Mouse (Mus musculus): ENCODE data around the gene Miga2. TPM values are rescaled to one million over a fixed set of nuclear protein-coding genes. Genes with fewer than 3 reads are reported as not detected.

The Miga2 gene
- polyA plus RNA-seq, 1 experiment = 46.8 TPM

DNA sequence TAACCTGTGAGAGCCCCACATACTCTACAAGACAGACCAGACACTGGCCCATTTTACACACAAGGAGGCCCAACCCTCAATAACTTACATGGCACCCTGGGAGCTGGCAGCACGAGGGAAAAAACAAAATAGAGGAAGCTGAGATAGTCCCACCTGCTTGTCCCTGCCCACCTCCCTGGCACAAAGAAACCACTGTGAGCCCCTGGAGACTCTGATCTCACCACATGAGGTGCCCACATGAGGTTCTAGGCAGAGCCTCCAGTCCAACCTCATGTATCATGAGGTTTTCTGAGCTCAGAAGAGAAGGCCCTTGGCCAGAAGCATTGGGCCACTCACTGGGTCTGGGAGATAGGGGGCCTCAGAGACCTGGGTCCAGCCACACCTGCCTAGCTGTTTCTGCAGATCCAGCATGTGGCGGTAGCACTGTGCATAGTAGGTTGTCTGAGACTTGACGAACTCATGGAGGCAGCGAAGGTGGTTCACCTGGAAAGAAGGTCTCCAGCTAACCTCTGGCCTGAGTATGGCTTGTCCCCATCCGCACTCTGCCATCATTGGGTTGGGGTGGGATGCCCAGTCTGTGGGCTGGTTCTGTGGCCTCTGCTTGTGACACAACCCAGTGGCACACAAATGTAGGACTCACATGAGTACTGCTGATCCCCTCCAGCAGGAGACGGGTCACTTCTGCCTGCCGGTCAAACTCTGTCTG is 17.9 kb upstream of the Miga2 start:
- H3K36me3 ChIP-seq (ENCODE audit: control insufficient read depth, insufficient read depth, low read length) = peaks cover 3% of the 10 kb centered on the region
- TF ChIP-seq POLR2A (IDR thresholded peaks at IDR 0.05; ENCODE audit: low read depth, low read length) (no peak), CTCF (conservative IDR thresholded peaks at IDR 0.05; ENCODE audit: insufficient read depth, insufficient read length, low read depth, low read length) (no peak)
- no peak overlapping the region for H3K4me3 ChIP-seq (ENCODE audit: insufficient read depth, low read depth, low read length)
- no peaks in the 10 kb centered on the region for H3K27me3 ChIP-seq (replicated peaks; ENCODE audit: control insufficient read depth, insufficient read depth, low read length)
- no peak for DNase-seq
- WGBS = 93% methylated on average over 7 of the region's 7 CpGs
- no peak overlapping the region for H3K27ac ChIP-seq (ENCODE audit: insufficient read depth, low read depth, low read length)
- H3K4me1 ChIP-seq (ENCODE audit: control insufficient read depth, insufficient read depth, low read length) = no peaks in the 10 kb centered on the region

DNA sequence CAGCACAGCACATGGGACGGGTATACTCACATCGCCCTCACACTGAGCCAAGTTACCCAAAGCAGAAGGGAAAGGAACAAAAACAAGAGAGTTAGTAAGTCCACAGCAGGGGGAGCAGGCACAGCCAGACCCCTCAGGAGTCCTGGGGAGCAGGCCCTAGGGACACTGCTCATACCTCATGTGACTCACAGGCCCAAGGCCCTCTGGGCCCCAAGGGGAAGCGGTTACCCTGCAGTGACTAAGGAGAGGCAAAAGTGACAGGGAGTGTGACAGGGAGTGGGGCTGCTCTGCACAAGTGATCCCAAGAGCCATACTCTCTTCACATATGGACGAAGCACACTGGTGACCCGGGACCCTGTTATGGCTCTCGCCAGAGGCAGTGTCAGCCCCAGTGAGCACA is 14.8 kb upstream of the Miga2 start:
- TF ChIP-seq CTCF (conservative IDR thresholded peaks at IDR 0.05; ENCODE audit: insufficient read depth, insufficient read length, low read depth, low read length) (no peak), POLR2A (IDR thresholded peaks at IDR 0.05; ENCODE audit: low read depth, low read length) (no peak)
- Histone ChIP-seq H3K36me3 (ENCODE audit: control insufficient read depth, insufficient read depth, low read length) (no peaks in the 10 kb centered on the region; the same call in 1 of the 2 replicates), H3K27me3 (replicated peaks; ENCODE audit: control insufficient read depth, insufficient read depth, low read length) (no peaks in the 10 kb centered on the region), H3K27ac (ENCODE audit: insufficient read depth, low read depth, low read length) (no peak overlapping the region), H3K4me3 (ENCODE audit: insufficient read depth, low read depth, low read length) (no peak overlapping the region), H3K4me1 (ENCODE audit: control insufficient read depth, insufficient read depth, low read length) (no peaks in the 10 kb centered on the region)
- 94% methylated on average over 6 of the region's 6 CpGs for WGBS
- DNase-seq = no peak

DNA sequence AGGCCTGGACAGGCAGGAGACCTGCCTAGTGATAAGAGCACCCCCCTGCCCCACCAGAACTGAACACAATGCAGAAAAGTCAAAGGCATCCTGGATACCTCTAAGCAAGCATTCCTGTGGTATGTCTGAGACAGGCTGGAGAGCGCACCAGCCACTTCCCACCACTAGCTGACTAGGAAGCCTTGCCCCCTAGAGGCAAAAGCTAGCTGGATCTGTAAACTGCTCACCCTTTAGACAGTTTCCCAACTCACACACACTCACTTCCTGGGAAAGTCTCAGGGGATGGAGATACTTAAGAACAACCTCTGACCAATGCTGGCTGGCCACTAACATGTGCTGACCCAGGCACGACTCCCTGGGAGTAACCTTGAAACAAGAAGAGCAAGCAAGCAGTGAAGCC is 12.9 kb upstream of the Miga2 start:
- Histone ChIP-seq H3K27me3 (replicated peaks; ENCODE audit: control insufficient read depth, insufficient read depth, low read length) (no peaks in the 10 kb centered on the region), H3K4me1 (ENCODE audit: control insufficient read depth, insufficient read depth, low read length) (no peaks in the 10 kb centered on the region), H3K36me3 (ENCODE audit: control insufficient read depth, insufficient read depth, low read length) (no peaks in the 10 kb centered on the region), H3K4me3 (ENCODE audit: insufficient read depth, low read depth, low read length) (no peak overlapping the region), H3K27ac (ENCODE audit: insufficient read depth, low read depth, low read length) (no peak overlapping the region)
- DNase-seq = peak; percentile 40
- 53% methylated on average over 2 of the region's 2 CpGs for WGBS
- TF ChIP-seq POLR2A (IDR thresholded peaks at IDR 0.05; ENCODE audit: low read depth, low read length) = no peak
- peak; percentile 26; the same call in 1 of the 2 replicates for TF ChIP-seq CTCF (conservative IDR thresholded peaks at IDR 0.05; ENCODE audit: insufficient read depth, insufficient read length, low read depth, low read length)

DNA sequence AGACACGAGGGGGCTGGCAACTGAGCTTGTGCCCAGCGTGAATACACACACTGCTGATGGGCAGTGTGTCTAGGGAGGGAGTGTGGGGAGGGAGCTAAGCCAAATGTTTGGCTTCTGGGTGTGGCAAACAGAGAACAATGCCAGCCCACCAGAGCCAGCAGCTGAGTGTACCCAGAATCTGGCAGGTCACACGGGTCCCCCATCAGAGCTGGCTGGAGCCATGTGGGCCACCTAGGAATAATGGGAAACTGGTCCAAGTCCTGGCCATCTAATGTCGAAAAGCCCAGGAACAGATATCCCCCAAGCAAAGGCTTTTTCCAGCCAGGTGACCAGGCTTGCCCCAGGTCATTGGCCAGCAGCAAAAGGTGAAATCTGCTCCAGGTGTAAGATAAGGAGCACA is 8.2 kb upstream of the Miga2 start:
- TF ChIP-seq POLR2A (IDR thresholded peaks at IDR 0.05; ENCODE audit: low read depth, low read length) = no peak
- TF ChIP-seq CTCF (conservative IDR thresholded peaks at IDR 0.05; ENCODE audit: insufficient read depth, insufficient read length, low read depth, low read length) = no peak
- Histone ChIP-seq H3K36me3 (ENCODE audit: control insufficient read depth, insufficient read depth, low read length) (no peaks in the 10 kb centered on the region), H3K27me3 (replicated peaks; ENCODE audit: control insufficient read depth, insufficient read depth, low read length) (no peaks in the 10 kb centered on the region), H3K4me3 (ENCODE audit: insufficient read depth, low read depth, low read length) (no peak overlapping the region), H3K4me1 (ENCODE audit: control insufficient read depth, insufficient read depth, low read length) (peaks cover 4% of the 10 kb centered on the region; the same call in 1 of the 2 replicates), H3K27ac (ENCODE audit: insufficient read depth, low read depth, low read length) (no peak overlapping the region)
- DNase-seq = no peak
- 73% methylated on average over 4 of the region's 4 CpGs for WGBS

DNA sequence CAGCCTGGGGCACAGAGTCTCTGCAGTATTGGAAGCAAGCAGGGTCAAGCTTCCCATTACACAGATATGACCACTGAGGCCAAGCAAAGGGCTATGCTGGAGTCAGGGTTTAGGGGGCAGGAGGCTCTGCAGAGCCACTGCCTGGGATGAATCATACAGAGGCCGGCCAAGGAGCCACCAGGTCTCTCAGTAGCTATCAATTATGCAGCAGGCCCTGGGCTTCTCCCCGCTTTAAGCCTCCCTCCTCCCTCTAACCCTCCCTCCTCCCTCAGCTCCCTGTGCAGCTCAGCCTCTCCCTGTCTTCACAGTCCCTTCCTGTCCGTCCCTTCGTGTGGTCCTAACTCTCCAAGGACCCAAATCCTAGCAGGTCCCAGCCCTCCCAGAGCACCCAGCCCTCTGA is 7.8 kb upstream of the Miga2 start:
- Histone ChIP-seq H3K4me3 (ENCODE audit: insufficient read depth, low read depth, low read length) (no peak overlapping the region), H3K4me1 (ENCODE audit: control insufficient read depth, insufficient read depth, low read length) (peaks cover 4% of the 10 kb centered on the region; the same call in 1 of the 2 replicates), H3K27me3 (replicated peaks; ENCODE audit: control insufficient read depth, insufficient read depth, low read length) (no peaks in the 10 kb centered on the region), H3K27ac (ENCODE audit: insufficient read depth, low read depth, low read length) (no peak overlapping the region), H3K36me3 (ENCODE audit: control insufficient read depth, insufficient read depth, low read length) (no peaks in the 10 kb centered on the region)
- 60% methylated on average over 4 of the region's 4 CpGs for WGBS
- TF ChIP-seq POLR2A (IDR thresholded peaks at IDR 0.05; ENCODE audit: low read depth, low read length) = no peak
- TF ChIP-seq CTCF (conservative IDR thresholded peaks at IDR 0.05; ENCODE audit: insufficient read depth, insufficient read length, low read depth, low read length) = no peak
- no peak for DNase-seq

DNA sequence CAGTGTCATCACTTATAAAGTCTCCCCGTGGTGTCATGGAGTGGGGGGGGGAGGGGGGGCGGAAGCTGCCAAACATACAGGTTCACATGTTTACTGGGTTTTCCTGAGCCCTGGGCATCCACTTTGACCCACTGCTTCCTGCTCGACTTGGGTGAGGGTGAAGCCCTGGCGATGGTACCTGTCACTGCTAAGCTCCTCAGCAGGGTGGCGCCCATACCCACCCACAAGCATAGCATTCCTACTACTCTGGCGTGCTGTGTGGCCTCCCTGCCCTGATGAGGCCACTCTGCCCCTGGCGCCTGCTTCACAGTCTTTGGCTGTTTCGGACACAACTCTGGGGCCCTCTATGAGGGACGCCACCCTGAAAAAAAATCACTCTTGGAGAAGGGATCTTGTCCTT is 7.1 kb upstream of the Miga2 start:
- Histone ChIP-seq H3K4me1 (ENCODE audit: control insufficient read depth, insufficient read depth, low read length) (peaks cover 4% of the 10 kb centered on the region; the same call in 1 of the 2 replicates), H3K4me3 (ENCODE audit: insufficient read depth, low read depth, low read length) (no peak overlapping the region), H3K36me3 (ENCODE audit: control insufficient read depth, insufficient read depth, low read length) (no peaks in the 10 kb centered on the region), H3K27me3 (replicated peaks; ENCODE audit: control insufficient read depth, insufficient read depth, low read length) (no peaks in the 10 kb centered on the region), H3K27ac (ENCODE audit: insufficient read depth, low read depth, low read length) (no peak overlapping the region)
- no peak for TF ChIP-seq CTCF (conservative IDR thresholded peaks at IDR 0.05; ENCODE audit: insufficient read depth, insufficient read length, low read depth, low read length)
- TF ChIP-seq POLR2A (IDR thresholded peaks at IDR 0.05; ENCODE audit: low read depth, low read length) = no peak
- no peak for DNase-seq
- WGBS = 74% methylated on average over 9 of the region's 9 CpGs

DNA sequence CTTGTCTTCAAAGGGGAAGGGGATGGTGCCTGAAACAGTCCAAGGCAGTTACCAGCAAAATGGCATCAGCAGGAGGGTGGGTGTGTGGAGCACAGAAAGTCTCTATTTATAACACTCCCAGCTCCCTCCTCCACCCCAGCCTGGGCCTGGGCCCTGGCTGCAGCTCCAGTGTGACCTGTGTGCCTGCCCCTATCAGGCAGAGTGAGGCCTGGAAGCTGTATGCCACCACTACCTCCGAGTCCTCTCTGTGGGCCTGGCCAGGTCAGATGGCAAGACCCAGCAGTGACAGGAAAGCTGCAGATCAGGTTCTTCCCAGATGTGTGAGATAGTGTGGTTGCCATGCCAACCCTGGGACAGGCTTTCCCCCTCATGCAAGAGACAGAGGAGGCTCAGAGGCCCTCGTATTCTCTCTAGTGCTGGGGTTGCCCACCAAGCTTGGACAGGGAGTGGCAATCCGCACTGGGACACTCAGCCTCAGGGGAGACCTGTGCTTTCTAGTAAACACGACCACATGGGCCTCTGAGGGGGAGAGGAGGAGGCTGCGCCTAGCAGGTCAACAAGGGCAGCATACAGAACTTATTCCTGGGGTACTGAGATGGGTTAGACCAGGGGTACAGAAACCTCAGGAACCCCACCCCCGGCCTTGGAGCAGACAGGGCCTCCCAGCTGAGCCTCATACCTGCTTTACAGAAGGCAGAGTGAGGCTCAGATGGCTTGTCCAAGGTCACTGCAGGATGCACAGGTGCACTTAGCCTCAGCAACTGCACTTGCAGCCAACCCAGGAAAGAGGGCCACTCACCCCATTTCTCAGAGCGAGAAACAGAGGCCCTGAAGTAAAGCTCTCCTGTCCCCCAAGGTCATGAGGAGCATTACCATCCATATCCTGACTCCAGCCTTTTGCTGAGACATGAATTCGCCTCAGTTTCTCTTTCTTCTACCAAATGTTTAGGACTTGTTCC is 6.2 kb upstream of the Miga2 start:
- no peak for TF ChIP-seq POLR2A (IDR thresholded peaks at IDR 0.05; ENCODE audit: low read depth, low read length)
- DNase-seq = no peak
- Histone ChIP-seq H3K27me3 (replicated peaks; ENCODE audit: control insufficient read depth, insufficient read depth, low read length) (no peaks in the 10 kb centered on the region), H3K36me3 (ENCODE audit: control insufficient read depth, insufficient read depth, low read length) (no peaks in the 10 kb centered on the region), H3K4me3 (ENCODE audit: insufficient read depth, low read depth, low read length) (peak overlapping the region; percentile 9; the same call in 1 of the 2 replicates), H3K27ac (ENCODE audit: insufficient read depth, low read depth, low read length) (peak overlapping the region; percentile 29; the same call in 1 of the 2 replicates), H3K4me1 (ENCODE audit: control insufficient read depth, insufficient read depth, low read length) (peaks cover 4% of the 10 kb centered on the region; the same call in 1 of the 2 replicates)
- 47% methylated on average over 8 of the region's 8 CpGs for WGBS

Measured in kidney, adult 2 months (tissue).